Mouse (Mus musculus) megakaryocyte, embryonic 14.5 days (primary cell): ENCODE measurements around the gene Hist1h4f.

ENCODE experiments used
- FLI1 ChIP-seq: IDR thresholded peaks from 2 replicates; pipeline ENCODE4 v1.6.1; 2012; ENCODE audit warnings: low read length, inconsistent platforms, mixed read lengths
- GATA1 ChIP-seq: IDR thresholded peaks from 3 replicates; pipeline ENCODE4 v1.6.1; 2012; ENCODE audit warnings: mixed read lengths, low read length, inconsistent platforms, borderline replicate concordance

DNA sequence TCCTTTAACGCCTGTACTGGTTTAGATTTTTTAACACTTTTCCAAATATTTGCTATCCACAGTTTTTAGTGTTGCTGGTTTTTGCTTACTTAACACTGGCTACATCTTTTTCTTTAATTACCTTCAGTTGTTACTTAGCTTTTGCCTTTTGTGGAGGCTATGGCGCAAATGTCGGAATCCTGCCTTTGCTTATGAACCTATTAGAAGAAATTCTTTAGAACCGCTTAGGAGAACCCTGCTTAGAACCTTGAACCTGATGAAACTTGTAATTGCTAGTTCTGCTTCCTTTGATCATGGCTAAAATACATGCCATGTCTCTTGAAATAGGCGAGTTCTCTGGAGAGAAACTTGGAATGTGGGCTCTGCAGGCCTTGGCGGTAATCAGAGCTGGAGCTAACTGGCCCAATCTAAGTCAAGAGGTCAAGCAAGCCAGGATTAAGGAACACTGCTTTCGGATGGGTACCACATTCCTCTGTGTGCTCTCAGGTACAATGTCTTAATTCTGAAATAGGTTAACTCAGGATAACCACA lies 25.0 kb upstream of the Hist1h4f start:
- TF ChIP-seq GATA1, result no peak
- TF ChIP-seq FLI1, result no peak
